Mouse (Mus musculus): ENCODE measurements around the gene Zfp775. TPM values are rescaled to one million over a fixed set of nuclear protein-coding genes. Genes with fewer than 3 reads are reported as not detected.

Gene Zfp775
- polyA plus RNA-seq, 1 experiment from 2014 or later: 2.2 TPM

DNA sequence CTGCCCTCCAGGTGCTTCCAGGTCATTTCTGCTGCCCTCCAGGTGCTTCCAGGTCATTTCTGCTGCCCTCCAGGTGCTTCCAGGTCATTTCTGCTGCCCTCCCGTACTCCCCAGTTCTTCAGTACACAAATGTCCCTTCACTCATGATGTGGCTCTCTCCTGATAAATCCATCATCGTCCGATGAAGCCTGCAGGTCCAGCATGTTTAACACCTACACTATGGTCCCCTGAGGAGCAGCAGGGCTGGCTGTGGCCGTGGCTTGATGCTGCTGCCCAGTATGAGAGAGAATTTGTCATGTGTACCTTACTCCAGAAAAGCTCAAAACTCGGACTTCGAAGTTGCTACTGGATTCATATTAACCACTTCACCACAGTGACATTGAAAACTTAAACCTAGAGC, 39.5 kb downstream of the Zfp775 start:
- H3K27ac ChIP-seq (ENCODE audit: low read depth, low read length): no peak overlapping the region
- H3K4me2 ChIP-seq (replicated peaks; ENCODE audit: low read depth): no peak overlapping the region
- ATAC-seq: no peak
- no peaks in the 10 kb centered on the region for H3K4me1 ChIP-seq (replicated peaks; ENCODE audit: control insufficient read depth, insufficient read depth, low read length)
- H3K27me3 ChIP-seq (replicated peaks; ENCODE audit: control insufficient read depth, insufficient read depth, low read length): no peaks in the 10 kb centered on the region
- 74% methylated on average over 6 of the region's 6 CpGs for WGBS
- H3K4me3 ChIP-seq (ENCODE audit: low read depth, low read length): no peak overlapping the region
- H3K36me3 ChIP-seq (ENCODE audit: control insufficient read depth, insufficient read depth): no peaks in the 10 kb centered on the region
- no peak for TF ChIP-seq CTCF (IDR thresholded peaks at IDR 0.05; ENCODE audit: low read depth)
- no peak overlapping the region for H3K9ac ChIP-seq (ENCODE audit: low read depth, low read length)
- H3K9me3 ChIP-seq (ENCODE audit: control insufficient read depth): no peaks in the 10 kb centered on the region

DNA sequence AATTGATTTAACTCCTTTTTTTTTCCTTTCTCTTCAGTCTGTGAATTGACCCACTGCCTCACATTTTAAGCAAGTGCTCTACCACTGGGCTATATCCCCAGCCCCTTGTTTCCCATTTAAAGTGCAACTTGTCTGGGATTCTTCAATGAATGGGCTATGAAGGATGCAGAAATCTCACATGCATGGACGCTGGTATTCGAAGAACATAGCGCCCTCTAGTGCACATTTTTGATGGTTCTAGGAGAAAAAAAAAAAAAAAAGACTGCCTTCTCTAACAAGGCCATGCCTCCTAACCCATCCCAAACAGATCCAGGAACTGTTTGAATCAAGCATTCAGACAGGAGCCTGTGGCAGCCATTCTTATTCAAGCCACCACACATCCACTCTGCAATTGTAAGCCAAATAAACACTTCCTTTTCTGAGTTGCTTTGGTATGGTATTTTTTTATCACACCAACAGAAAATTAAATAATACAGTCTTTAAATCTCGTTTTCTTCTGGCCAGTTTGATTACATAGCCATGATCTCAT, 41.0 kb downstream of the Zfp775 start:
- no peaks in the 10 kb centered on the region for H3K27me3 ChIP-seq (replicated peaks; ENCODE audit: control insufficient read depth, insufficient read depth, low read length)
- no peaks in the 10 kb centered on the region for H3K36me3 ChIP-seq (ENCODE audit: control insufficient read depth, insufficient read depth)
- H3K4me2 ChIP-seq (replicated peaks; ENCODE audit: low read depth): no peak overlapping the region
- no peaks in the 10 kb centered on the region for H3K9me3 ChIP-seq (ENCODE audit: control insufficient read depth)
- no peak overlapping the region for H3K27ac ChIP-seq (ENCODE audit: low read depth, low read length)
- no peak for ATAC-seq
- WGBS: 22% methylated on average over 4 of the region's 4 CpGs
- H3K4me1 ChIP-seq (replicated peaks; ENCODE audit: control insufficient read depth, insufficient read depth, low read length): no peaks in the 10 kb centered on the region
- no peak overlapping the region for H3K9ac ChIP-seq (ENCODE audit: low read depth, low read length)
- no peak overlapping the region for H3K4me3 ChIP-seq (ENCODE audit: low read depth, low read length)
- TF ChIP-seq CTCF (IDR thresholded peaks at IDR 0.05; ENCODE audit: low read depth): peak; percentile 79

DNA sequence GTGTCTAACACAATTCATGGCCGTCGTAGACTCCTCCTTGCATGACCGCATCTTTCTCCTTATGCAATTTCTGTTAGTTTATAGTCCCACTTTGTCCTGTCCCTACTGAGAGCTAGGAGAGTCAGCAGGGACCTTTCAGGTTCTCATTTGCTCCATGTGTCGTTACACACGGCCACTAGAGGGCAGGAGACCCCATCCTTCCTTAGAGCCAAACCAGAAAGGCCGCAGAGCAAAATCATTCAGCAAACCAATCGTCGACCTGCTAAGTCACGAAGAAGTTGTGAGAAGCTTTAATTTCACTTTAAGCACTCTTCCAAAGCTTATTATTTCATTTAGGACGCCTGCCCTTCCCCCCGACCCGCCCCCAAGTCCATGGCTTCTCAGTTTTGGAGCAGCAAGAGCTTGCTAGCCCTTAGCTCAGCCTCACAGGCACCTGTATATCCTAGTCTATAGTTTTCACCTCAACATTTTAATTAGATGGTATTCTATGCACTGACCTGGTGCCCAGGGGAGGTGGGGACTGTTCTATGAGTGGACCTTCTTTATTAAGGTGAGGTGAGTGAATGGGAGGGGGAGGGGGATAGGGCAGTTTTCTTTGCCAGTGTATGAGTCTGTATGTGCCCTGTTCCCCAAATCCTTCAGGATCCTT, 43.9 kb downstream of the Zfp775 start:
- no peak overlapping the region for H3K4me3 ChIP-seq (ENCODE audit: low read depth, low read length)
- H3K36me3 ChIP-seq (ENCODE audit: control insufficient read depth, insufficient read depth): no peaks in the 10 kb centered on the region
- 9% methylated on average over 12 of the region's 12 CpGs for WGBS
- H3K4me2 ChIP-seq (replicated peaks; ENCODE audit: low read depth): no peak overlapping the region
- H3K9ac ChIP-seq (ENCODE audit: low read depth, low read length): no peak overlapping the region
- TF ChIP-seq CTCF (IDR thresholded peaks at IDR 0.05; ENCODE audit: low read depth): peak; percentile 93
- no peaks in the 10 kb centered on the region for H3K9me3 ChIP-seq (ENCODE audit: control insufficient read depth)
- no peaks in the 10 kb centered on the region for H3K4me1 ChIP-seq (replicated peaks; ENCODE audit: control insufficient read depth, insufficient read depth, low read length)
- ATAC-seq: no peak
- H3K27ac ChIP-seq (ENCODE audit: low read depth, low read length): no peak overlapping the region
- H3K27me3 ChIP-seq (replicated peaks; ENCODE audit: control insufficient read depth, insufficient read depth, low read length): no peaks in the 10 kb centered on the region

DNA sequence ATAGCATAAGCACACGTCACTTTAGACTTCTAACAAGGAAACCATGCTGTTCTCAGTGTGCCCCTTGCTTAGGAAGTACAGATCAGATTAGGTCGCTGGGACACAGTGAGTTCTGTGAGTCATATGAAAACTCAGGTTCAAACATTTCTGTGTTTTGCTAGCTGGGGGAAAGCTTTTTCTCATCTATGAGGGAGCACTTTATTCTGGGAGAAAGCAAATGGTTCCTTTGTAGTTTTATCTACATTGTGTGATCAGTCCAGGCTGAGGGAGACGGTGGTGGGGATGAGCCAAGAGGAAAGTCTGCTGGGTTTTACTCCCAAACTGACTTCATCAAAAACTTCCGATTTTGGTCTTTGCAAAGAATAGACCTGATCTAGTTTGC, 44.4 kb downstream of the Zfp775 start:
- H3K27me3 ChIP-seq (replicated peaks; ENCODE audit: control insufficient read depth, insufficient read depth, low read length): no peaks in the 10 kb centered on the region
- no peak for ATAC-seq
- TF ChIP-seq CTCF (IDR thresholded peaks at IDR 0.05; ENCODE audit: low read depth): no peak
- no peaks in the 10 kb centered on the region for H3K4me1 ChIP-seq (replicated peaks; ENCODE audit: control insufficient read depth, insufficient read depth, low read length)
- H3K9ac ChIP-seq (ENCODE audit: low read depth, low read length): no peak overlapping the region
- H3K9me3 ChIP-seq (ENCODE audit: control insufficient read depth): no peaks in the 10 kb centered on the region
- H3K36me3 ChIP-seq (ENCODE audit: control insufficient read depth, insufficient read depth): no peaks in the 10 kb centered on the region
- WGBS: 79% methylated on average over 4 of the region's 4 CpGs
- H3K27ac ChIP-seq (ENCODE audit: low read depth, low read length): no peak overlapping the region
- no peak overlapping the region for H3K4me2 ChIP-seq (replicated peaks; ENCODE audit: low read depth)
- no peak overlapping the region for H3K4me3 ChIP-seq (ENCODE audit: low read depth, low read length)

DNA sequence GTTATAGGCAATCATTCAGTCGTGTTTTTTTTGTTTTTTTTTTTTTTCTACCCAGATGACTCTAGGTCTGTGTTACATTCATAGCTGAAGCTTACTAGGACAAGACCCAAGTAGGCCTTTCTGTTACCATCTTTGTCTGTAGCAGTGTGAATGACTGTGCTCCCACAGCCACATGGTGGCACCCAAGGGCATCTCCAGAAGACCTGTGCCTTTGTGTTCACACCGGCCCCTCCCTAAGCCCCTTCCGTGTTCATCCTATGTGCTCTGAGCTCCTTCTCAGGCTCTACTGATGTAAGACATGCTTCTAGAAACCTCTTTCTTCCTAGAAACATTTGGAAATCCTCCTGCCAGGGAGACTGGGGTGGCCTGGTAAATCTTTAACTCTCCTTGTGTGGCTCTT, 45.1 kb downstream of the Zfp775 start, which contains the start of gene Gimap8:
TSS of gene Gimap8 (plus strand) at position 240 of the 400 bp plus-strand sequence.
- Histone ChIP-seq H3K4me3 (ENCODE audit: low read depth, low read length) (no peak within 1 kb of the TSS), H3K27ac (ENCODE audit: low read depth, low read length) (no peak within 1 kb of the TSS), H3K4me2 (replicated peaks; ENCODE audit: low read depth) (peak within 1 kb of the TSS; percentile 3; the same call in 1 of the 2 replicates), H3K36me3 (ENCODE audit: control insufficient read depth, insufficient read depth) (no peaks in the 10 kb centered on the region), H3K9ac (ENCODE audit: low read depth, low read length) (no peak within 1 kb of the TSS), H3K27me3 (replicated peaks; ENCODE audit: control insufficient read depth, insufficient read depth, low read length) (no peaks in the 10 kb centered on the region), H3K4me1 (replicated peaks; ENCODE audit: control insufficient read depth, insufficient read depth, low read length) (no peaks in the 10 kb centered on the region), H3K9me3 (ENCODE audit: control insufficient read depth) (no peaks in the 10 kb centered on the region)
- ATAC-seq: no peak
- WGBS: 20% methylated on average over 3 of the region's 3 CpGs
- peak; percentile 78 for TF ChIP-seq CTCF (IDR thresholded peaks at IDR 0.05; ENCODE audit: low read depth)

DNA sequence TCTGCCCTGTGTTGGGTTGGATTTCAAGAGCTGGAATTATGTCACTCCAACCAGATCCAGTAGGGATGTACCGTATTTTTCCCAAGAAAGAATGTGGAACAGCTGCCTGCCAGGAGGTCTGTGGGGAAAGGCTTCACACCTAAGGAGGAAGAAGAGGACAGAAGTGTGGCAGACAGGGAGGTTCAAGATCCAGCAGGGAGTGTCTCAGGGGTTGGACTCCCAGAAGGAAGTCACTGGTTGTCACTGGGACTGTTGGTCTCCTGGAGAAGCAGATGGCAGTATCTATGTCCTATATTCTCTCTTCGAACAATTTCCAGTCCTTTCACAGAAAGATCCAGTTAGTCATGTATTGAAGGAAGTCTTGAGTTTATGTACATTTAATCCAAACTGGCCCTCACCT, 45.7 kb downstream of the Zfp775 start:
- ATAC-seq: no peak
- no peak for TF ChIP-seq CTCF (IDR thresholded peaks at IDR 0.05; ENCODE audit: low read depth)
- Histone ChIP-seq H3K27me3 (replicated peaks; ENCODE audit: control insufficient read depth, insufficient read depth, low read length) (no peaks in the 10 kb centered on the region), H3K4me1 (replicated peaks; ENCODE audit: control insufficient read depth, insufficient read depth, low read length) (no peaks in the 10 kb centered on the region), H3K9ac (ENCODE audit: low read depth, low read length) (no peak overlapping the region), H3K36me3 (ENCODE audit: control insufficient read depth, insufficient read depth) (no peaks in the 10 kb centered on the region), H3K4me2 (replicated peaks; ENCODE audit: low read depth) (peak overlapping the region; percentile 3; the same call in 1 of the 2 replicates), H3K4me3 (ENCODE audit: low read depth, low read length) (no peak overlapping the region), H3K27ac (ENCODE audit: low read depth, low read length) (no peak overlapping the region), H3K9me3 (ENCODE audit: control insufficient read depth) (no peaks in the 10 kb centered on the region)
- WGBS: 68% methylated on average over 2 of the region's 2 CpGs
